Mouse (Mus musculus) G1E (cell line): ENCODE data around the gene Mttp.

ENCODE experiments used
- CTCF ChIP-seq: IDR thresholded peaks from 2 replicates; pipeline ENCODE4 v1.5.1; 2012; ENCODE audit warnings: low read depth, low read length, inconsistent platforms, mixed read lengths
- GATA2 ChIP-seq: IDR thresholded peaks from 2 replicates; pipeline ENCODE4 v1.6.1; 2012; ENCODE audit warnings: low read depth, low read length, inconsistent platforms, borderline replicate concordance

DNA sequence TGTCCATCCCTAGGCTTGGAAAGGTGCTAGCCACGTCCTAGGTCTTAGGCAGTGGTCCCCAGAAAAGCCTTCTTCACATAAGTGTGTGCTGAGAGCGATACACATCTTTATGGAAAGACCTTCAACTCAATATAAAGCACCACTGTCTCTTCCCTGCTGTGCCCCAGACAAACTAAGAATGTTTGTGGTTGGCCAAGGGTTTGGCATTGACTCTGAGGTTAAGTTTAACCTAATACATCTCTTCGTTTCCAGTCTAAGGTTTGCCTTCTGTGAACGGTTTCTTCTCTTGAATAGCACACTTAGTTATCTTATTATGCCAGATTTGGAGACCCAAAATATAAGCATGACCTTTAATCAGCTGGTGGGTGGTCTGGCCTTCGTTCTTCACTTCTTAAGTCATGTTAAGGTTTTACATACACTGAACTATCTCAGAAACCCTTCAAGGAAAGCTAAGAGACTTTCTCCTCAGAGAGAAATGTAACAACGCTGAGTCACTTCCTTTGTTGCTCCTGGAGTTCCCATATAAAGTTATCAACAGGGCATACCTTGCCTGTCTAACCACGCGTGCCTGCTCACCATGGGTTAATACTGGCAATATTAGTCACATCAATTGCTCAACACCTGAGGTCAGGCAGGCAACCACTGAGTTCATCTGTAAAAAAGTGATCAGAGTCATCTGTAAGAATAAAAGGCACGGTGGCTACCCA, 83.4 kb downstream of the Mttp start:
- TF ChIP-seq CTCF (no peak), GATA2 (no peak)
